Mouse (Mus musculus): ENCODE measurements around the gene Nisch. TPM values are rescaled to one million over a fixed set of nuclear protein-coding genes. Genes with fewer than 3 reads are reported as not detected.

Nisch gene
- polyA plus RNA-seq, 1 experiment from 2014 or later = 291 TPM

GRCm38 (mm10) chr14:31139666-31140065 lies 77.1 kb downstream of the Nisch start:
- H3K9ac ChIP-seq (ENCODE audit: low read length) = no peak overlapping the region
- no peak overlapping the region for H3K4me2 ChIP-seq (ENCODE audit: low read depth, low read length)
- 0 out of 2 replicates have a peak, but pooled peaks cover 1% of the 10 kb centered on the region for H3K4me1 ChIP-seq (ENCODE audit: control insufficient read depth, insufficient read depth, low read length)
- no peak overlapping the region for H3K4me3 ChIP-seq (replicated peaks; ENCODE audit: low read length)
- H3K27me3 ChIP-seq (ENCODE audit: control insufficient read depth, insufficient read depth, low read length) = no peaks in the 10 kb centered on the region
- 89% methylated on average over 12 of the region's 12 CpGs for WGBS
- H3K27ac ChIP-seq (ENCODE audit: low read length) = no peak overlapping the region
- no peak for ATAC-seq (ENCODE audit: insufficient read depth, low FRiP score)
- peaks cover 36% of the 10 kb centered on the region for H3K36me3 ChIP-seq (ENCODE audit: control insufficient read depth, insufficient read depth, low read length)
- no peaks in the 10 kb centered on the region for H3K9me3 ChIP-seq (replicated peaks; ENCODE audit: control insufficient read depth, low read length)

- no peak overlapping the region for H3K4me2 ChIP-seq (ENCODE audit: low read depth, low read length)
- H3K27me3 ChIP-seq (ENCODE audit: control insufficient read depth, insufficient read depth, low read length) = no peaks in the 10 kb centered on the region
- no peaks in the 10 kb centered on the region for H3K9me3 ChIP-seq (replicated peaks; ENCODE audit: control insufficient read depth, low read length)
- no peak for ATAC-seq (ENCODE audit: insufficient read depth, low FRiP score)
- no peak overlapping the region for H3K4me3 ChIP-seq (replicated peaks; ENCODE audit: low read length)
- H3K9ac ChIP-seq (ENCODE audit: low read length) = no peak overlapping the region
- peaks cover 8% of the 10 kb centered on the region for H3K4me1 ChIP-seq (ENCODE audit: control insufficient read depth, insufficient read depth, low read length)
- no peak overlapping the region for H3K27ac ChIP-seq (ENCODE audit: low read length)
- peaks cover 37% of the 10 kb centered on the region for H3K36me3 ChIP-seq (ENCODE audit: control insufficient read depth, insufficient read depth, low read length)
- 91% methylated on average over 9 of the region's 9 CpGs for WGBS
Observed at GRCm38 (mm10) chr14:31138897-31139429, 77.8 kb downstream of the Nisch start.

GRCm38 (mm10) chr14:31138219-31138896 lies 78.4 kb downstream of the Nisch start:
- Histone ChIP-seq H3K4me2 (ENCODE audit: low read depth, low read length) (no peak overlapping the region), H3K36me3 (ENCODE audit: control insufficient read depth, insufficient read depth, low read length) (peaks cover 37% of the 10 kb centered on the region), H3K9me3 (replicated peaks; ENCODE audit: control insufficient read depth, low read length) (no peaks in the 10 kb centered on the region), H3K27me3 (ENCODE audit: control insufficient read depth, insufficient read depth, low read length) (no peaks in the 10 kb centered on the region), H3K27ac (ENCODE audit: low read length) (no peak overlapping the region), H3K4me3 (replicated peaks; ENCODE audit: low read length) (no peak overlapping the region), H3K9ac (ENCODE audit: low read length) (no peak overlapping the region), H3K4me1 (ENCODE audit: control insufficient read depth, insufficient read depth, low read length) (peaks cover 14% of the 10 kb centered on the region)
- no peak for ATAC-seq (ENCODE audit: insufficient read depth, low FRiP score)
- WGBS = 80% methylated on average over 32 of the region's 35 CpGs

- 82% methylated on average over 11 of the region's 11 CpGs for WGBS
- Histone ChIP-seq H3K27me3 (ENCODE audit: control insufficient read depth, insufficient read depth, low read length) (no peaks in the 10 kb centered on the region), H3K4me3 (replicated peaks; ENCODE audit: low read length) (no peak overlapping the region), H3K9me3 (replicated peaks; ENCODE audit: control insufficient read depth, low read length) (no peaks in the 10 kb centered on the region), H3K9ac (ENCODE audit: low read length) (no peak overlapping the region), H3K27ac (ENCODE audit: low read length) (peak overlapping the region; percentile 23; the same call in 1 of the 2 replicates), H3K4me2 (ENCODE audit: low read depth, low read length) (no peak overlapping the region), H3K36me3 (ENCODE audit: control insufficient read depth, insufficient read depth, low read length) (peaks cover 37% of the 10 kb centered on the region), H3K4me1 (ENCODE audit: control insufficient read depth, insufficient read depth, low read length) (peaks cover 20% of the 10 kb centered on the region)
- no peak for ATAC-seq (ENCODE audit: insufficient read depth, low FRiP score)
Observed at GRCm38 (mm10) chr14:31137791-31138190, 79.0 kb downstream of the Nisch start.

- Histone ChIP-seq H3K9ac (ENCODE audit: low read length) (no peak overlapping the region), H3K4me3 (replicated peaks; ENCODE audit: low read length) (no peak overlapping the region), H3K36me3 (ENCODE audit: control insufficient read depth, insufficient read depth, low read length) (peaks cover 36% of the 10 kb centered on the region), H3K27me3 (ENCODE audit: control insufficient read depth, insufficient read depth, low read length) (no peaks in the 10 kb centered on the region), H3K27ac (ENCODE audit: low read length) (no peak overlapping the region), H3K4me2 (ENCODE audit: low read depth, low read length) (no peak overlapping the region), H3K9me3 (replicated peaks; ENCODE audit: control insufficient read depth, low read length) (no peaks in the 10 kb centered on the region), H3K4me1 (ENCODE audit: control insufficient read depth, insufficient read depth, low read length) (peaks cover 26% of the 10 kb centered on the region)
- 77% methylated on average over 10 of the region's 10 CpGs for WGBS
- ATAC-seq (ENCODE audit: insufficient read depth, low FRiP score) = no peak
Observed at GRCm38 (mm10) chr14:31137281-31137595, 79.5 kb downstream of the Nisch start.

- H3K36me3 ChIP-seq (ENCODE audit: control insufficient read depth, insufficient read depth, low read length) = peaks cover 30% of the 10 kb centered on the region
- H3K27me3 ChIP-seq (ENCODE audit: control insufficient read depth, insufficient read depth, low read length) = no peaks in the 10 kb centered on the region
- no peak for ATAC-seq (ENCODE audit: insufficient read depth, low FRiP score)
- no peak overlapping the region; the same call in 1 of the 2 replicates for H3K27ac ChIP-seq (ENCODE audit: low read length)
- WGBS = 89% methylated on average over 26 of the region's 26 CpGs
- H3K9me3 ChIP-seq (replicated peaks; ENCODE audit: control insufficient read depth, low read length) = no peaks in the 10 kb centered on the region
- H3K9ac ChIP-seq (ENCODE audit: low read length) = no peak overlapping the region
- H3K4me3 ChIP-seq (replicated peaks; ENCODE audit: low read length) = no peak overlapping the region
- no peak overlapping the region for H3K4me2 ChIP-seq (ENCODE audit: low read depth, low read length)
- peaks cover 30% of the 10 kb centered on the region for H3K4me1 ChIP-seq (ENCODE audit: control insufficient read depth, insufficient read depth, low read length)
Observed at GRCm38 (mm10) chr14:31136411-31137280, 80.1 kb downstream of the Nisch start.

- Histone ChIP-seq H3K27ac (ENCODE audit: low read length) (no peak overlapping the region), H3K4me2 (ENCODE audit: low read depth, low read length) (no peak overlapping the region), H3K4me1 (ENCODE audit: control insufficient read depth, insufficient read depth, low read length) (peaks cover 30% of the 10 kb centered on the region), H3K4me3 (replicated peaks; ENCODE audit: low read length) (no peak overlapping the region), H3K9ac (ENCODE audit: low read length) (no peak overlapping the region), H3K36me3 (ENCODE audit: control insufficient read depth, insufficient read depth, low read length) (peaks cover 28% of the 10 kb centered on the region), H3K27me3 (ENCODE audit: control insufficient read depth, insufficient read depth, low read length) (no peaks in the 10 kb centered on the region), H3K9me3 (replicated peaks; ENCODE audit: control insufficient read depth, low read length) (no peaks in the 10 kb centered on the region)
- no peak for ATAC-seq (ENCODE audit: insufficient read depth, low FRiP score)
- WGBS = 92% methylated on average over 34 of the region's 34 CpGs
Observed at GRCm38 (mm10) chr14:31135495-31136410, 81.0 kb downstream of the Nisch start.

- WGBS = 80% methylated on average over 25 of the region's 25 CpGs
- peak overlapping the region; percentile 79 for H3K4me2 ChIP-seq (ENCODE audit: low read depth, low read length)
- H3K36me3 ChIP-seq (ENCODE audit: control insufficient read depth, insufficient read depth, low read length) = peaks cover 24% of the 10 kb centered on the region
- H3K4me3 ChIP-seq (replicated peaks; ENCODE audit: low read length) = no peak overlapping the region
- no peak for ATAC-seq (ENCODE audit: insufficient read depth, low FRiP score)
- peaks cover 42% of the 10 kb centered on the region for H3K4me1 ChIP-seq (ENCODE audit: control insufficient read depth, insufficient read depth, low read length)
- no peaks in the 10 kb centered on the region for H3K9me3 ChIP-seq (replicated peaks; ENCODE audit: control insufficient read depth, low read length)
- H3K27me3 ChIP-seq (ENCODE audit: control insufficient read depth, insufficient read depth, low read length) = no peaks in the 10 kb centered on the region
- peak overlapping the region; percentile 98 for H3K27ac ChIP-seq (ENCODE audit: low read length)
- H3K9ac ChIP-seq (ENCODE audit: low read length) = peak overlapping the region; percentile 97
Observed at GRCm38 (mm10) chr14:31134015-31135000, 82.4 kb downstream of the Nisch start.
